ENCODE assay signal across 9 mouse cellular contexts in genomic region chr6:54939631-54940030, GRCm38 (mm10). TPM values are rescaled to one million over a fixed set of nuclear protein-coding genes. Genes with fewer than 3 reads are reported as not detected.
DNase-seq lines count a peak whose midpoint lies in the region; ATAC-seq and TF ChIP-seq lines count a peak whose summit lies in the region.
"Had no signal": no experiment of that assay in that cellular context is flagged by ENCODE, and none has a peak within 500 bp of the region (broad histone marks: within the 10 kb centered on the region; RNA-seq: fewer than 3 reads in every experiment).

No protein-coding gene starts in this region.

- H3K27me3 ChIP-seq in heart, embryonic 12.5 days (replicated peaks) = peaks cover 33% of the 10 kb centered on the region

- H3K4me3 ChIP-seq in heart, embryonic 12.5 days = no peak overlapping the region
- H3K4me3 ChIP-seq in lung, adult 2 months (replicated peaks; ENCODE audit: extremely low read depth, low read depth, low read length) = no peak overlapping the region

- H3K4me2 ChIP-seq in heart, embryonic 12.5 days = no peak overlapping the region

- 57% methylated on average over 4 of the region's 4 CpGs for WGBS in heart, embryonic 12.5 days
- WGBS in lung, adult 2 months = 13% methylated on average over 4 of the region's 4 CpGs

- no peaks in the 10 kb centered on the region for H3K9me3 ChIP-seq in heart, embryonic 12.5 days (replicated peaks)

- H3K27ac ChIP-seq in heart, embryonic 12.5 days (ENCODE audit: poor library complexity, severe bottlenecking) = no peak overlapping the region

- peaks cover 13% of the 10 kb centered on the region for H3K4me1 ChIP-seq in heart, embryonic 12.5 days (replicated peaks)
- H3K4me1 ChIP-seq in lung, adult 2 months (ENCODE audit: control insufficient read depth, insufficient read depth, low read length) = peaks cover 23% of the 10 kb centered on the region

- TF ChIP-seq POLR2A in lung, adult 2 months (IDR thresholded peaks at IDR 0.05; ENCODE audit: borderline replicate concordance, extremely low read depth, low read depth, low read length) = peak; percentile 15; the same call in 1 of the 2 replicates

- DNase-seq in adrenal gland, adult (ENCODE audit: inconsistent age in 2 of 2, low spot score in 1 of 2) = peak; percentile 55 to 78
- no peak for DNase-seq in adrenal gland, postnatal 4 days (ENCODE audit: low spot score in 2 of 2)
- DNase-seq in ES-CJ7 (ENCODE audit: low read depth, low spot score) = peak; percentile 24
- peak; percentile 62 for DNase-seq in lung, adult 2 months
- no peak for DNase-seq in frontal cortex, postnatal 10 days (ENCODE audit: low spot score in 2 of 2)
- no peak for DNase-seq in embryo, embryonic 9.5 days (ENCODE audit: extremely low spot score)
- DNase-seq: thymus, postnatal 25 days had no signal

- H3K36me3 ChIP-seq in heart, embryonic 12.5 days = no peaks in the 10 kb centered on the region

- H3K9ac ChIP-seq in heart, embryonic 12.5 days = no peak overlapping the region

- TF ChIP-seq CTCF in lung, adult 2 months (IDR thresholded peaks at IDR 0.05; ENCODE audit: insufficient read depth, low read length) = no peak

- peak; percentile 67; the same call in 1 of the 2 replicates for ATAC-seq in heart, embryonic 12.5 days (ENCODE audit: insufficient number of reproducible peaks, low FRiP score)
- ATAC-seq in cerebellum, adult (ENCODE audit: insufficient number of reproducible peaks, low FRiP score, low TSS enrichment) = no peak

RNA-seq across cellular contexts. Expression of gene Nod1, which starts 32.8 kb away (rescaled TPM):
- total RNA-seq in adrenal gland, postnatal 4 days (2021) = 1 to 10 TPM; 9.1 to 9.8 TPM
- 4.1 and 4.2 TPM in 2 replicates for polyA plus RNA-seq in heart, embryonic 12.5 days (2016; fragmentation: Nextera tagmentation; extraction: Ambion mirVana)
- 66.0 and 85.2 TPM in 2 replicates for polyA plus RNA-seq in lung, adult 2 months (2012; rRNA removed)

RNA-seq across cellular contexts. Expression of gene Ggct, which starts 53.1 kb away (rescaled TPM):
- 10 to 100 TPM in 1 of 2 experiments, 1 to 10 TPM in 1; 7.1 to 13.2 TPM for total RNA-seq in adrenal gland, postnatal 4 days (2021)
- polyA plus RNA-seq in heart, embryonic 12.5 days (2016; fragmentation: Nextera tagmentation; extraction: Ambion mirVana) = 5.8 and 6.9 TPM in 2 replicates
- 1.4 and 2.4 TPM in 2 replicates for polyA plus RNA-seq in lung, adult 2 months (2012; rRNA removed)

Comparison
In these comparisons a context has a peak if more than half of its experiments do, and no peak if none do; other contexts are left out.
1. DNase-seq: peak in adrenal gland, adult (2 of 2), ES-CJ7 (single experiment) and lung, adult 2 months (single experiment); none in adrenal gland, postnatal 4 days (0 of 2), frontal cortex, postnatal 10 days (0 of 2) and embryo, embryonic 9.5 days (single experiment).
2. RNA of gene Nod1, which starts 32.8 kb away (polyA plus RNA-seq): 66.0 to 85.2 TPM in lung, adult 2 months; 4.1 to 4.2 TPM in heart, embryonic 12.5 days; every median in the first group is over 10 times any median in the second.